Mouse (Mus musculus) ovary, postnatal 10 days (tissue): ENCODE measurements at regions not wholly inside any gene's neighbourhood (a gene's known extent, or its start where the extent isn't known, plus 50 kb on each side); places are given as distances from the start of the nearest gene placed in this dataset.

ENCODE experiments used
- DNase-seq: peaks from one replicate; pipeline ENCODE4 v3.0.0; 2022; ENCODE audit warnings: low spot score

DNA sequence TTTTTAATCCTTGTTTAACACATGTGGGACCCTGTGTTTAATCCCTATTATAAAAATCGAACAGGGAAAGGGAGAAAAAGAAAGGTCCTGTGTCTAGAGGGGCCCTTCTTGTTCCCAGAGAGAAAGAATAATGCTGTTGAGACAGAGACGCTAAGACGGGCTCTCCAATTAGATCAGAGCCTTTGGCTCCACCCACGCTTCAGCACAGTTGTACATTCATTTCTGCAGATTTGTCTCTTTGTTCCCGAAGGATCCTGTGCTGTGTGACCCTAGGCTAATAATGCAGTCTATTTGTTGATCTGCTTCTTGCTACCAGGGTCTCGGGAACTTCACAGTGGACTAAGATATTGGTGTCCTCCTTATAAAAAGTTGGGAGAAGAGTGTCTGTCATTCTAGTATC lies 92.0 kb downstream of the Cdc5l start:
- DNase-seq, result no peak

GRCm38 (mm10) chr17:45340851-45341250 lies 92.7 kb downstream of the Cdc5l start:
- DNase-seq, result no peak

- no peak for DNase-seq
Measured at GRCm38 (mm10) chr17:45339226-45339625, 94.3 kb downstream of the Cdc5l start.

DNA sequence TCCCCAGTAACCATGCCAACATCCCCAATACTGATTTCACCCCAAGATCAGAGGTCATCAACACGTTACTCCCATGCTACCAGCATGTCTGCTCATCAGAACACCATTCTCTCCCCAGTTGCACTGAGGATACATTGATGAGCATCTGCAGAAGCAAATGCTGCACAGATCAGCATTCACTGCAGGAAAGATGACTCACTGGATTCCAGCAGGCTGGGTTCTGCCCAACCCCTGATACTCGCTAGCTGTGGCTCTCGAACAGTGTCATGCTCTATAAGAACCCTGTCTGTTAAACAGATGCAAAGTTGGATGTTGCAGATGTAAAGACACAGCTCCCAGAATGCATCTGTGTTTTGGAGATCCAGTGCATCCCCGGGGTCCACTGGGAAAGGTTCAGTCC lies 95.5 kb downstream of the Cdc5l start:
- DNase-seq, result no peak

DNA sequence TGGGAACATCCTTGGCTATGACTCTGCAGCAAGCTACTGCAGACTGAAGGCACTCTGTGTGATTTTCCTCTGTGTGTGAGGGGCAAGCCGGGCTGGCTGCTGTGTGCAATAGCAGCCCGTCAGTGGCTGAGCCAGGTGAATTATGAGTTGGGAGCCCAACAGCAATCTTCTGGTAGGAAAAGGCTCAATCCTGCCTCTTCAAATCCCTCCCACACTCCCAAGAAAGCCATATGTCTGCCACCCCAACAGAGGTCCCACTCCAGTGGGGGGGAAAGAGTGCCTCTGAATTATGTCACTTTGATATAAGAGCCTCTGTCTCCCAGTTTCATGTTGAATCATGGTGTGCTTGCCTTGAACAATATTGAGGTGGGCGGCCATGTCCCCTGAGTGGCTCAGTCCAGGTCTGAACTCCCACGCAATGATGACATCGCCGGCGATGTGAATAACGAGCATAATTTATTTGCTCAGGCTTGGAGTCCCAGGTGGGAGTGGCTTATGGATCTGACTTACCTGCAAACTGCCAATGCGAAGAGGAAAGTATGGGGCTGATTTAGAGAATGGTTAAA lies 97.9 kb downstream of the Cdc5l start:
- DNase-seq, result no peak

DNA sequence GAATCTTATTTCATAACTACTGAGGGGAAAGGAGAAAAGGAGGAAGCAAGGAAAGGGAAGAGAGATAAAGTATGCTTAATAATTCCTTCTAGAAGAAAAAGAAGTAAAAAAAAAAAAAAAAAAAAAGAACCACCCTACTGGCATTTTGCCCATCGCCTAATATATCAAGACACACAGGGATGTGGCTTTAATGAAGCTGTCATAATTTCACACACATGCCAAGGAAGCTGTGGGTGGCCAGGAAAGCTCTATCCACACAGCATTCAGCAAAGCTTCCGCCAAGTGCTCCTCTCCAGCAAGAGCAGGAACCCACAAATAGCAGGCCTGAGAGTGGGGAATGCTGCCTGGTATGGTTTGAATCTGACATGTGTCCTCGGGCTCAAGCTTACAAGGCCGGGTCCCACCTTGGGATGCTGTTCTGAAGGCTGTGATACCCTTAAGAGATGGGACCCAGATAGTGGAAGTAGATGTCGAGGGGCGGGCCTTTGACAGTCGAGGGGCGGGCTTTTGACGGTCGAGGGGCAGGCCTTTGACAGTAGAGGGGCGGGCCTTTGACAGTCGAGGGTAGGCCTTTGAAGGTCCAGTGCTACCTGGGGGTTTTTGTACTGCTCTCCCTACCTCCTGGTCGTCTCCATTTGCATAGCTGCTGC lies 98.7 kb downstream of the Cdc5l start:
- no peak for DNase-seq

GRCm38 (mm10) chr17:45332321-45332720 lies 101.2 kb downstream of the Cdc5l start:
- DNase-seq, result no peak

- DNase-seq, result no peak
Measured at GRCm38 (mm10) chr17:45329241-45329640, 104.3 kb downstream of the Cdc5l start.

DNA sequence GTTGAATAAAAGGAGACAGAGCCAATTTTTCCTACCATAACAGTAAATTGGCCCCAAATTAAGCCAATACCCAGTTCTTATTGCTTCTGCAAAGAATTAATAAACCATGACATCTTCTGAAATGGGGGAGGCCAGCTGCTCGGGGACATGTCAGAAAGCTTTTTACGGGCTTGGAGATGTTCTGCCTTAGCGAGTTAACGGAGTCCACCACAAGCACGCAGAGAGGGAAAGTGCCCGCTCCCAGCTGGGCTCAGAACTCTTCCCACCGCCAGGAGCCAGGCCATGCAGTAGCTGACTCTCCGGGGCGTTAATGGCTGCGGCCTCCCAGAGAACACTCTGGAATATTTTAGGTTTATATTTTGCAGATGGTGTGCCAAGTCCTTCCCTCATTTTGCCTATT lies 106.8 kb downstream of the Cdc5l start:
- no peak for DNase-seq

GRCm38 (mm10) chr17:45326173-45326572 lies 107.4 kb downstream of the Cdc5l start:
- no peak for DNase-seq

DNA sequence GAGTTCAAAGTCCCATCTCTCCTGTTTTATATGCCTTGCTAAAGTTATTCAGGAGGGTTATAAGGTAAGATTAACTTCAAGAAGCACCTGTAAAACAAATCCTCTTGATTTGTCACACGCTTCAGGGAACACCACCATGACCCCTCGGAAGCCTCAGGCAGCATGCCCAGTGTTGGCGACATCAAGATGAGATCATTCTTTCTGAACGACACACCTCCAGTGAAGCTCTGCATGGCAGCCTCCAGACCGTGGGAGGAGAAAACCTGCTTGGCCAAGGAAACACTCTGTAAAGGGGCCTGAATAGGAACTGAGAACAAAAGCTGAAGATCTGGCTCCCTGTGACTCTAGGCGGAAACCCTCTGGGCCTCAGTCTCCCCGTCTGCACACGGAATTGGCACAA lies 110.7 kb downstream of the Cdc5l start:
- no peak for DNase-seq

- no peak for DNase-seq
Measured at GRCm38 (mm10) chr17:45320074-45320473, 113.5 kb downstream of the Cdc5l start.

DNA sequence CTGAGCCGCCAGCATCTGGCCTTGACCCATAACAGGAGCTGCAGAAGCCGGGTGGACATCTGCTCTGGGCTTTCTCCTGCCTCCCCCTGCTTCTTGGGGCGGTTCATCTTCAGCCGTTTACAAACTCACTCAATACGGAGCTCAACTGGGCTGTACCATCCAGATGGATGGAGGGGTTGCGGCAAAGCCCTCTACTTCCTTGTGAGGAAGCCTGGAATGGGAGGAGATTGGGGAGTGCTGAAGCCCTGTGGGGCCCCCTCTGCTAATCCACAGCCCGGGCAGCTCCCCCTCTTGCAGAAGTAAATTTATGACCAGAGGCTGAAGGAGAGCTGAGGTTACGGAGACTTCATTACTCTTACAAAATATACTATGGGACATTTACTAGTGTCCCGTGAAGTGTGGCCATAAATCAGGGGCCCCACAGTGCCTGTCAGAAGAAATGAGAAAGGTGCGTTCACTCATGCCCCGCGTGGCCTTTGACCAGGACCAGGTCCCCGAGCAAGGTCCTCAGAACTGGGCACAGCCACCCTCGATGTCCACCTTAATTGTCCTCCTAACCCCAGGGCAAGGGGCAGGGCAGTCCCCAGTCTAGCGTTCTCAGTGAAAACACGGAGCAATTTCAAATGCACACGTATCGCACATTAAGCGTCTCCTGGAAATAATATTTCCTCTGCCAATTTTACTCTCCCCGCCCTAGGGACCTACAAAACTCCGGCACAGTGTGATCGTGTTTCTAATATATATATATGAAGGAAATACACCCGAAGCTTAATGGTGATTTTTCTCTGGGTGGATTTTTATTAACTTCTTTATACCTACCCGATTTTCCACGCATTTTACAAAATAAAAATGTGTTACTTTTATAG lies 115.1 kb downstream of the Cdc5l start:
- DNase-seq, result no peak

DNA sequence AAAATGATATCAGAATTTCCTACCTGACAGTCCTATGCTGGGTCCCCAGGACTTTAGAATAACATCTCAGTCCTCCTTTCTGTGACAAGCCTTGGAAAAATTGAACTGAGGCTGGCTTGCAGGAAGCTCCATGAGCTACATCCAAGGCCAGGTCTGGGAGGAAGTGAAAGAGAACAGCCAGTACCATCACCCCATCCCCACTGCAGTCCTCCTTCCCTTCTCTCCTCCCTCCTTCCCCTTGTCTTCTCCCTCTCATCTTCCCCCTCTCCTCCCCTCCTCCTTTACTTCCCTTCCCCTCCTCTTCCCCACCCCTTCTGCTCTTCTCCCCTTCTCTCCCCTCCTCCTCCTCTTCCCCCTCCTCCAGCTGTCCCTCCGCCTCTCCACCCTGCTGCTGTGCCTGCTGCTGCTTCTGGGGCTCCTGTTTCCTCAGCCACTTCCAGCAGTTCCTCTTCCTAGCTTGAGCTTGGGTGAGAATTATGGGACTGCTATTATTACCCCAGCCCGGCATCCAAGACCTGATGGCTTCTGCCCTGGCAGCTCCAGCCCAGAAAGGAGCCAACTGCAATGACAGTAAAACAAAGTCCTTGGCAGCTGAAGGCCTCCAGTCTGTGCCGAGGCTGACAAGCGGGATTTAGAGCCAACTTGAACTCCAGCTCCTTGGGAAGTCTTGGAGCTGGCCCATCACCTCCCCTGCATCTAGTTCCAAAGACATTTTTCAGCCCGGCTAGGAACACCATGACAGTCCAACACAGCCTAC lies 120.8 kb downstream of the Cdc5l start:
- peak; percentile 18 for DNase-seq

DNA sequence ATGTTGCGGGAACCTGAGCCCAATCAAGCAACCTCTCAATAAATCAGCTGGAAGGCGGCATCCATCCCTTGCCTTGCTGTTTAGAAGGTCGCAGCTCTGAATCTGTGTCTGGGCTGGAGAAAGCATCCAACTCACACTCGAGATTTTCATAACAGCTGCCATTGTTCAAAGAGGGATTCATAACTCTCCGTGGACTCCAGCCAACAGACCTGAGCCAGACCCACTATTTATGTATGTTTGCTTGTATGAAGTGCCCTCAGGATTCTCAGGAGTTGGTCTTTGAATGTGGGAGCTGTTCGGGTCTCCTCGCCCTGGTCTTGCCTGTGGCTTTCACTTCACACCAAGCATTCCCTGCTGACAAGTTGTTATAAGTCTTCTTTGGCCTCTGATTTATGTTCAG lies 127.0 kb downstream of the Cdc5l start:
- DNase-seq, result no peak

DNA sequence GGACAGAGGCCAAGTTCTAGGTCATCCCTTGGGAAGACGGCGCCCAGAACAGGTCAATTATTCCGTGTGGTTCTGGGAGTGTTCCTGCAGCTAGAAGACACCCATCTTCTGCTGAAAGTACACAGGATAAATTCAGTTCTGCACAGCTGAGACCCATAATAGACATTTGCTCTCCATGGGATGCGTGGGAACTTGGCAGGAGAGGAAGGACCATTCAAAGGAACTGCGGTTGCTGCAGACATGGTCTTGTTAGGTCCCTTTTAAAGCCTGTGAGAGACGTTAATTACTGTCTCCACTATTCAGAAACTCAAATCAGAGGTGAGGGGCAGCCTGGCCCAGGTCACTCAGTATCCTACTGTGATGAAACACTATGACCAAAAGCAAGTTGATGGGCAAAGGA lies 130.4 kb downstream of the Cdc5l start:
- no peak for DNase-seq

DNA sequence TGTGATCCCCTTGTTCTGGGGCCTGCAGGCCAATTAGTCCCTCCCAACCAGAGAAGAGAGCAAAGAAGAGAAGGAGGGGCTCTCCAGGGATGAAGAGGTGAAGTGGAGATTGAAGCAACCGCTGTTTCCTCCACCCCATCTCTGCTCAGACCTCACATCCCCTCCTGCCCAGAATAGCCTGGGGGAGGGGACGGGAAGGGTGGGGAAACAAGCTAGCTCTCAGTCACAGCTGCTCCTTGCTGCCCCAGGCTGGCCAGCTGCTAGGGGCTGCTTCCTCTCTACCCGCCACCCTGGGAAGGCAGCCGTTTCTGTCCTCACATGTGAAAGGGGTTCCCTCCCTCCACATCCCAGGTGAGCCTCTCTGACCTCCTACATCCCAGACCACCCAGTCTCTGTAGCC lies 135.2 kb downstream of the Cdc5l start:
- no peak for DNase-seq

GRCm38 (mm10) chr17:45297860-45298259 lies 135.7 kb downstream of the Cdc5l start:
- DNase-seq, result no peak

- no peak for DNase-seq
Measured at GRCm38 (mm10) chr17:45296363-45296762, 137.2 kb downstream of the Cdc5l start.

DNA sequence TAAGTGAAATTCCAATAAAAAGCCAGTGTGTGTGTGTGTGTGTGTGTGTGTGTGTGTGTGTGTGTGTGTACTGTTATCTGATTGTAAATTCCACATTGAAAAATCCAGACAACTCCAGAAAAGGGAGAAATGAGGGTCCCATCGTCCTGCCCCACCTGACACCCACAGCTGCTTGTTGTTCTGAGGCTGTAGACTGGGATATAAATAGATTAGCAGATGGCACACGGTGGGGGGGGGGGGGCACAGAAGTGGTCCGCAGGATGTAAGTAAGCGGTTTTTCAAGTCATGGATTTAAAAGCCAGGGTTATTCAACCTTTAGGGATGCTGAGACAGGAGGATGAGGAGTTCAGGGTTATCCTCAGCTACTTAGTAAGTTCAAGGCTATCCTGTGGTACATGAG lies 138.7 kb downstream of the Cdc5l start:
- DNase-seq, result no peak

DNA sequence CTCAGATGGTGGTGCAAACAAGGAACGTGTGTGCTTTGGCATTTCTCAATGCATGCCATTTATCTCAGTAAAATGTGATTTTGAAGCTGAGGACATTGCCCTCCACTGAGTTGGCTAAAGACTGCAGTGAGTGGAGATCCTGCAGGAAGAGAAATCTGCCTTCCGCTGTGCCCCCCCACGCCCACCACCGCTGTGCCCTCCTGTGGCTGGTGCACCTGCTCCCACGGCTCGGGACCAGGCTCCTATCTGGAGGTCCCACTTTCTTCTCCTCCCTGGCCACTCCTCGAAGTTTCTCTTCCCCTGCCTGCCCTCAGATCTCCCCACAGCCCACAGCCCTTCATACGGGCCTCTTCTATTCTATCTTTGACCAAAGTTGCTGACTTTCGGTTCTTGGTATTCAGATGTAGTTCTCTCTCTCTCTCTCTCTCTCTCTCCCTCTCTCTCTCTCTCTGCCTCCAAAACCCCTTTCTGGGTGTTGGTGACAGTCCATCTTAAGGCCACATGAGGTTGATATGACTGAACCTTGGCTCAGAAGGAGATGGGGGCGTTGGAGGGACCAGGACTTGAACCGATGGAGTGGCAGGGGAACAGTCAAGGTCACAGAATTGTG lies 139.2 kb downstream of the Cdc5l start:
- DNase-seq, result no peak

DNA sequence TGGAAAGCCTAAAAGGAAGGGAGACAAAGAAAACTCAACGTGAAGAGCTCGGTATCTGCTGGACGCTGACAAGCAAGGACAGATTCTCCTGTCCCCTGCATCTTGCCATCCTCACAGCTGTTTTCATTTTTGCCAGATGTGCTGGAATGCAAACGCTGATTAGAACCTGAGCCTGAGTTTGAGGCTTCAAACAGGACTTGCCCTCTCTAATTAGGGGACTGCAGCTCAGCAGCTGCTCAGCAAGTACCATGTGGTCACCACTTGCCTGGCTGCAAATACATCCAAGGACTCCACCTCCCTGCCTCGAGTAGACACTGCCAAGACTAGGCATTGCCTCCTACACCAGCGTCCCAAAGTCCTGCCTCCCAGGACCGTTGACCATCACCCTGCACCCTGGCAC lies 140.7 kb downstream of the Cdc5l start:
- DNase-seq, result no peak
